Mouse (Mus musculus) kidney, adult 2 months (tissue): ENCODE measurements around the gene Cpne5. TPM values are rescaled to one million over a fixed set of nuclear protein-coding genes. Genes with fewer than 3 reads are reported as not detected.
"Not testable (repeated sequence)": the region's sequence is repeated elsewhere in the genome, so short reads cannot be mapped to it uniquely, and the experiment has no call there.

Experiments
- DNase-seq: peaks from one replicate; pipeline ENCODE4 v3.0.0; 2021
- H3K27ac ChIP-seq: fragments of 200-500 bp; 2 replicates; pipeline ENCODE4 v1.5.1; 2012; ENCODE audit warnings: low read depth, low read length, control low read depth, inconsistent platforms; ENCODE audit not compliant: insufficient read depth
- H3K27me3 ChIP-seq: fragments of 200-500 bp; replicated peaks from 2 replicates; pipeline ENCODE4 v1.6.1; 2012; ENCODE audit warnings: mild to moderate bottlenecking, moderate library complexity, low read length, inconsistent platforms; ENCODE audit not compliant: control insufficient read depth, insufficient read depth
- H3K36me3 ChIP-seq: fragments of 200-500 bp; 2 replicates; pipeline ENCODE4 v1.6.1; 2012; ENCODE audit warnings: mild to moderate bottlenecking, moderate library complexity, low read length, inconsistent platforms; ENCODE audit not compliant: control insufficient read depth, insufficient read depth
- H3K4me1 ChIP-seq: fragments of 200-500 bp; 2 replicates; pipeline ENCODE4 v1.6.1; 2011; ENCODE audit warnings: low read length; ENCODE audit not compliant: control insufficient read depth, insufficient read depth
- H3K4me3 ChIP-seq: fragments of 200-500 bp; 2 replicates; pipeline ENCODE4 v1.5.1; 2011; ENCODE audit warnings: mild to moderate bottlenecking, low read depth, low read length, control low read depth; ENCODE audit not compliant: insufficient read depth
- CTCF ChIP-seq: fragments of 200-500 bp; conservative IDR thresholded peaks from 2 replicates; pipeline ENCODE4 v1.5.1; 2011; ENCODE audit warnings: low read depth, mild to moderate bottlenecking, control low read depth, low read length, moderate library complexity, mixed read lengths; ENCODE audit not compliant: insufficient read depth, insufficient read length
- POLR2A ChIP-seq: fragments of 200-500 bp; IDR thresholded peaks from one replicate; pipeline ENCODE4 v1.6.1; 2011; ENCODE audit warnings: low read depth, low read length, control low read depth
- WGBS: fragments of 180-500 bp; shearing (Covaris S2); methylation state at CpG from one replicate; pipeline ENCODE4 v1.1.7; 2018; 5-methylcytosine and 5-hydroxymethylcytosine counted together
- polyA plus RNA-seq: library from polyadenylated mRNA; depleted of rRNA; stranded (reverse); fragments of >200 nt; gene quantifications from 2 replicates; pipeline ENCODE4 v1.2.3, GENCODE M21; 2012

The Cpne5 gene
- polyA plus RNA-seq, 1 experiment, result 0.78 TPM

GRCm38 (mm10) chr17:29269349-29269706 is 31.4 kb upstream of the Cpne5 start:
- Histone ChIP-seq H3K27ac (peak overlapping the region; percentile 95), H3K36me3 (no peaks in the 10 kb centered on the region), H3K4me1 (peaks cover 16% of the 10 kb centered on the region), H3K27me3 (no peaks in the 10 kb centered on the region), H3K4me3 (peak overlapping the region; percentile 75)
- 12% methylated on average over 10 of the region's 10 CpGs for WGBS
- no peak for DNase-seq
- no peak for TF ChIP-seq POLR2A
- no peak for TF ChIP-seq CTCF

- Histone ChIP-seq H3K27me3 (no peaks in the 10 kb centered on the region), H3K4me3 (peak within 1 kb of the TSS; percentile 75), H3K4me1 (peaks cover 18% of the 10 kb centered on the region), H3K36me3 (no peaks in the 10 kb centered on the region), H3K27ac (peak within 1 kb of the TSS; percentile 95)
- TF ChIP-seq POLR2A, result peak; percentile 26
- TF ChIP-seq CTCF, result peak; percentile 70
- peak; percentile 98 for DNase-seq
- WGBS, result under 1% methylated on average over 62 of the region's 63 CpGs
Observed at GRCm38 (mm10) chr17:29268682-29269348, 30.8 kb upstream of the Cpne5 start, which contains the start of gene BC004004. BC004004 (plus strand) TSS chr17:29268788.

- no peak for DNase-seq
- no peaks in the 10 kb centered on the region for H3K36me3 ChIP-seq
- H3K4me3 ChIP-seq, result peak overlapping the region; percentile 28
- peak overlapping the region; percentile 83; the same call in 1 of the 2 replicates for H3K27ac ChIP-seq
- 39% methylated on average over 6 of the region's 6 CpGs for WGBS
- TF ChIP-seq CTCF, result no peak
- TF ChIP-seq POLR2A, result no peak
- H3K4me1 ChIP-seq, result peaks cover 20% of the 10 kb centered on the region
- H3K27me3 ChIP-seq, result no peaks in the 10 kb centered on the region
Observed at GRCm38 (mm10) chr17:29267931-29268681, 30.1 kb upstream of the Cpne5 start.

- not testable (repeated sequence) for H3K36me3 ChIP-seq, DNase-seq, H3K27ac ChIP-seq, H3K27me3 ChIP-seq, H3K4me3 ChIP-seq
- H3K4me1 ChIP-seq, result peaks cover 25% of the 10 kb centered on the region
- WGBS, result 89% methylated on average over 2 of the region's 2 CpGs
Observed at GRCm38 (mm10) chr17:29267040-29267439, 29.1 kb upstream of the Cpne5 start.

- Histone ChIP-seq H3K4me3 (no peak overlapping the region; the same call in 1 of the 2 replicates), H3K4me1 (peaks cover 15% of the 10 kb centered on the region; the same call in 1 of the 2 replicates), H3K27ac (no peak overlapping the region), H3K27me3 (no peaks in the 10 kb centered on the region), H3K36me3 (no peaks in the 10 kb centered on the region)
- WGBS, result 70% methylated on average over 5 of the region's 5 CpGs
- TF ChIP-seq CTCF, result no peak
- no peak for TF ChIP-seq POLR2A
- no peak for DNase-seq
Observed at GRCm38 (mm10) chr17:29264760-29265159, 26.8 kb upstream of the Cpne5 start.

- DNase-seq, result peak; percentile 87
- Histone ChIP-seq H3K27ac (peak within 1 kb of the TSS; percentile 97), H3K27me3 (no peaks in the 10 kb centered on the region), H3K4me1 (peaks cover 13% of the 10 kb centered on the region; the same call in 1 of the 2 replicates), H3K36me3 (no peaks in the 10 kb centered on the region), H3K4me3 (peak within 1 kb of the TSS; percentile 82)
- no peak for TF ChIP-seq POLR2A
- no peak for TF ChIP-seq CTCF
- WGBS, result 10% methylated on average over 38 of the region's 38 CpGs
Observed at GRCm38 (mm10) chr17:29263840-29264633, 26.1 kb upstream of the Cpne5 start, which contains the start of gene Ppil1. Ppil1 (minus strand) TSS chr17:29264186.

- H3K36me3 ChIP-seq, result no peaks in the 10 kb centered on the region
- no peak for DNase-seq
- no peaks in the 10 kb centered on the region for H3K27me3 ChIP-seq
- peak overlapping the region; percentile 97; the same call in 1 of the 2 replicates for H3K27ac ChIP-seq
- TF ChIP-seq CTCF (no peak), POLR2A (no peak)
- peaks cover 15% of the 10 kb centered on the region; the same call in 1 of the 2 replicates for H3K4me1 ChIP-seq
- WGBS, result under 1% methylated on average over 14 of the region's 14 CpGs
- H3K4me3 ChIP-seq, result peak overlapping the region; percentile 82
Observed at GRCm38 (mm10) chr17:29263417-29263816, 25.4 kb upstream of the Cpne5 start.
